Mouse (Mus musculus) midbrain, embryonic 14.5 days (tissue): ENCODE results near the gene Igf2bp1. TPM values are rescaled to one million over a fixed set of nuclear protein-coding genes. Genes with fewer than 3 reads are reported as not detected.

Experiments
- ATAC-seq: fragments of 200-750 bp; cut with Nextera tagmentation; 2 replicates; pipeline ENCODE4 v1.8.0; 2017; ENCODE audit warnings: moderate number of reproducible peaks, moderate library complexity; ENCODE audit not compliant: low FRiP score, low TSS enrichment
- DNase-seq: peaks from one replicate; pipeline ENCODE4 v3.0.0-alpha.2; 2015
- H3K27ac ChIP-seq: fragments of 300-500 bp; sonication (generic); replicated peaks from 2 replicates; pipeline ENCODE4 v1.5.1; 2014; ENCODE audit warnings: mild to moderate bottlenecking, low read depth, low read length, moderate library complexity
- H3K27me3 ChIP-seq: fragments of 300-500 bp; sonication (generic); 2 replicates; pipeline ENCODE4 v1.6.1; 2014; ENCODE audit warnings: low read length, control low read depth, mixed read lengths; ENCODE audit not compliant: control insufficient read depth, insufficient read depth
- H3K36me3 ChIP-seq: fragments of 300-500 bp; sonication (generic); 2 replicates; pipeline ENCODE4 v1.6.1; 2014; ENCODE audit warnings: low read length, control low read depth; ENCODE audit not compliant: control insufficient read depth, insufficient read depth
- H3K4me1 ChIP-seq: fragments of 300-500 bp; sonication (generic); 2 replicates; pipeline ENCODE4 v1.6.1; 2014; ENCODE audit warnings: mild to moderate bottlenecking, antibody characterized with exemption, low read length, control low read depth; ENCODE audit not compliant: control insufficient read depth, insufficient read depth
- H3K4me2 ChIP-seq: fragments of 300-500 bp; sonication (generic); 2 replicates; pipeline ENCODE4 v1.6.1; 2014; ENCODE audit warnings: mild to moderate bottlenecking, low read length, moderate library complexity
- H3K4me3 ChIP-seq: fragments of 300-500 bp; sonication (generic); replicated peaks from 2 replicates; pipeline ENCODE4 v1.5.1; 2014; ENCODE audit warnings: low read depth, low read length
- H3K9ac ChIP-seq: fragments of 300-500 bp; sonication (generic); replicated peaks from 2 replicates; pipeline ENCODE4 v1.6.1; 2014; ENCODE audit warnings: mild to moderate bottlenecking, low read length, moderate library complexity
- H3K9me3 ChIP-seq: fragments of 300-500 bp; sonication (generic); 2 replicates; pipeline ENCODE4 v1.6.1; 2016; ENCODE audit warnings: low read length, control low read depth, mixed read lengths; ENCODE audit not compliant: control insufficient read depth
- WGBS: fragments of 180-500 bp; shearing (Covaris S2); extraction: QIAGEN DNeasy Blood & Tissue Kit; methylation state at CpG from one replicate; pipeline ENCODE4 v1.1.7; 2014; 5-methylcytosine and 5-hydroxymethylcytosine counted together
- polyA plus RNA-seq: library from polyadenylated mRNA; unstranded; fragments of >200 nt; fragmentation: Nextera tagmentation; extraction: Ambion mirVana; gene quantifications from 2 replicates; pipeline ENCODE4 v1.2.1, GENCODE M21; 2014

Gene Igf2bp1
- polyA plus RNA-seq, 1 experiment from 2014 or later: 11.1 TPM

DNA sequence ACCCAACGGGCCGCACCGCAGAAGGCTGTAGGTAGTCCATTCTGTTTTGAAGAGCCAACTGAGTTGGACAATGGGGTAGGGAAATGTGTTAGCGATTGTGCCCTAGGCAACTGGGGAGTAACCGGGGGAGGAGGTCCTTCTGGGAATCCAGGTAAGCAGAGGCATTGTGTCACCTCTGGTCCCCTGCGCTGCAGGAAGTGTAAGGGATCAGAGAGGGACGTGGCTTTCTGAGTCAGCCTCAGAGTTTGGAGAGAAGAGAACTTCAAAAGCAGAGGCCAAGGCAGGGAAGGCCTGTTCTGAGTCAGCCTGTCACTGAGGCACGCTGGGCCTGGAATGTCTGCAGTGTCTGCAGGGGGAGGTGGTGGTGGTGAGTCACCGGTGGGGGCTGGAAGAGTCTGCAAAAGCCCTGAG, 12.2 kb upstream of the Igf2bp1 start:
- no peak overlapping the region for H3K4me2 ChIP-seq
- no peaks in the 10 kb centered on the region for H3K36me3 ChIP-seq
- no peaks in the 10 kb centered on the region for H3K4me1 ChIP-seq
- H3K4me3 ChIP-seq: no peak overlapping the region
- H3K9me3 ChIP-seq: no peaks in the 10 kb centered on the region
- 13% methylated on average over 9 of the region's 9 CpGs for WGBS
- no peaks in the 10 kb centered on the region for H3K27me3 ChIP-seq
- ATAC-seq (no peak), DNase-seq (no peak)
- H3K27ac ChIP-seq: no peak overlapping the region
- H3K9ac ChIP-seq: no peak overlapping the region

DNA sequence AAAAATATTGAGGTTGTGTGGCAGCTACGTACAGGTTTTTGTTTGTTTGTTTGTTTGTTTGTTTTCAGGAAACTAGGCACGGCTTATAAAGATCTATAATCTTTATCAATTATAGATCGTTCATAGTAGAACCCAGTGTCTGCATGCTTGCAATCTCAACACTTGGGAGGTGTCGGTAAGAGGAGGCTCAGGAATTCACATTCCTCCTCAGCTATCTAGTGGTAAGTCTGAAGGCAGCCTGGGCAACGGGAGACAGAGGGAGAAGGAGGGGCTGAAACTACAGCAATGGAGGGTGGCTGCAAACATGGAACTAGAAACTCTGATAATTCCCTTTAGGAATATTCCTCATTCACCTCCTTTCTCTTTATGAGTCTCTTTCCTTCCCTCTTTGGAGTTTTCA, 9.7 kb upstream of the Igf2bp1 start:
- Histone ChIP-seq H3K27me3 (no peaks in the 10 kb centered on the region), H3K9me3 (no peaks in the 10 kb centered on the region), H3K27ac (no peak overlapping the region), H3K4me3 (no peak overlapping the region), H3K36me3 (no peaks in the 10 kb centered on the region), H3K4me2 (no peak overlapping the region), H3K9ac (no peak overlapping the region), H3K4me1 (0 out of 2 replicates have a peak, but pooled peaks cover 3% of the 10 kb centered on the region)
- 57% methylated on average over 5 of the region's 5 CpGs for WGBS
- ATAC-seq (no peak), DNase-seq (no peak)

DNA sequence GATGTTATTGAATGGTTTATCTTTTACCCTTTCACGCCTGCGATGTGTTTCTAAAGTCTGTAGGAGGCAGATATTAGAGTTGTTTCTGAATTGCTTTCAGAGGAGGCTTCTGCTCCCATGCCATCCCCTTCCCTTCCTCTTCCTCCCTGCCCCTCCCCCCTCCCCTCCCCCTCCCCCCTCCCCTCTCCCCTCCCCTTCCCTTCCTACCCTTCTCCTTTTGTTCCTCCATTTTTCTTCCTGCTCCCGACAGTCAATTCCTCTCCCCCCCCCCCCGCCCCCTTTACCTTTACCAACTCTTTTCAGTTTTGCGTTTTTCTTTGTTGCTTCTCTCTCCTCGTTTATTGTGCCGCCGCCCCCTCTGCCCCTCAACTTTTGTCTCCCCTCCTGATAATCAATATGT, 6.2 kb upstream of the Igf2bp1 start:
- no peaks in the 10 kb centered on the region for H3K36me3 ChIP-seq
- H3K27ac ChIP-seq: no peak overlapping the region
- no peak overlapping the region for H3K9ac ChIP-seq
- no peaks in the 10 kb centered on the region for H3K9me3 ChIP-seq
- no peak overlapping the region for H3K4me3 ChIP-seq
- no peaks in the 10 kb centered on the region for H3K27me3 ChIP-seq
- 5% methylated on average over 6 of the region's 8 CpGs for WGBS
- DNase-seq (no peak), ATAC-seq (no peak)
- H3K4me2 ChIP-seq: peak overlapping the region; percentile 27; the same call in 1 of the 2 replicates
- 0 out of 2 replicates have a peak, but pooled peaks cover 3% of the 10 kb centered on the region for H3K4me1 ChIP-seq

GRCm38 (mm10) chr11:96008827-96009226, 3.1 kb upstream of the Igf2bp1 start:
- Histone ChIP-seq H3K27ac (no peak overlapping the region), H3K4me2 (no peak overlapping the region), H3K4me3 (no peak overlapping the region), H3K9ac (no peak overlapping the region), H3K27me3 (no peaks in the 10 kb centered on the region), H3K9me3 (no peaks in the 10 kb centered on the region), H3K36me3 (no peaks in the 10 kb centered on the region), H3K4me1 (peaks cover 6% of the 10 kb centered on the region; the same call in 1 of the 2 replicates)
- 0% methylated on average over 1 of the region's 1 CpGs for WGBS
- no peak for ATAC-seq
- DNase-seq: no peak

DNA sequence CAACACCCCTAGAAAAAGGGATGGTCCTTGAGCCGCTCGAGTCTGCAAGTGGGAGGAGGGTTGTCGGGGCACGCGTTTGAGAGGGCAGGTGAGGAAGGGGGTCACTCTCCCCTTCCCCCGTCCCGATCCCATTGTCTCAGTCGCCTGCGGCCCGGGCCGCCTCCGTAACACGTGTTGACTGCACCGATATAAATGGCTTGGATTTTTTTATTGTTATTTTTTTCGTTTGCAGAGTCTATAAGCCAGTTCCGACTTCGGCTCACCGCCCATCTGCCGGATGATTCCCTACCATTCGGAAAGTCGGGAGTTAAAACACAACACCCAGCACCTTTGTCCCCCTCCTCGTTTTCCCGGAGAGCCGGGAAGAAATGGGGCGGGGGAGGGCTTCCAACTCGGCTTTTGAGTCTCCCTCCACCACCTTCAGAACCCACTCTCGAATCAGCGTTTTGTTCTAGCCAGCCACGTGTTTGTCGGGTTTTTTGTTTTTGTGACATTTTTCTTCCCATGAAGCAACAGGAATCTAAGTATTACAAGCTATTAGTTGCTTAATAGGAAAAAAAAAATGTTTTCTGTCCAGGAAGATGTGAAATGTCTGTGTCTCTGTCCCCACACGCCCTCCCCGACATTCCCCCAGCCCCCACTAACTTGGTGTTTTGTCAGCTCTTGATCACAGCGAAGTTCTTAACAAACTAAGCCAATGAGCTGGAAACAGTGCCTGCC, 1.9 kb upstream of the Igf2bp1 start:
- peak overlapping the region; percentile 75 for H3K9ac ChIP-seq
- DNase-seq: peak; percentile 70
- H3K4me3 ChIP-seq: peak overlapping the region; percentile 76
- no peaks in the 10 kb centered on the region for H3K9me3 ChIP-seq
- H3K4me2 ChIP-seq: peak overlapping the region; percentile 67
- no peaks in the 10 kb centered on the region for H3K36me3 ChIP-seq
- ATAC-seq: peak; percentile 44
- peak overlapping the region; percentile 96 for H3K27ac ChIP-seq
- under 1% methylated on average over 33 of the region's 33 CpGs for WGBS
- H3K27me3 ChIP-seq: no peaks in the 10 kb centered on the region
- peaks cover 7% of the 10 kb centered on the region; the same call in 1 of the 2 replicates for H3K4me1 ChIP-seq

GRCm38 (mm10) chr11:96006852-96007515, 1.2 kb upstream of the Igf2bp1 start:
- Histone ChIP-seq H3K4me1 (peaks cover 8% of the 10 kb centered on the region), H3K27ac (peak overlapping the region; percentile 96), H3K36me3 (no peaks in the 10 kb centered on the region), H3K9ac (peak overlapping the region; percentile 75), H3K4me2 (peak overlapping the region; percentile 67), H3K9me3 (no peaks in the 10 kb centered on the region), H3K4me3 (peak overlapping the region; percentile 76), H3K27me3 (no peaks in the 10 kb centered on the region)
- ATAC-seq (peak; percentile 84), DNase-seq (peak; percentile 89)
- WGBS: under 1% methylated on average over 58 of the region's 67 CpGs

DNA sequence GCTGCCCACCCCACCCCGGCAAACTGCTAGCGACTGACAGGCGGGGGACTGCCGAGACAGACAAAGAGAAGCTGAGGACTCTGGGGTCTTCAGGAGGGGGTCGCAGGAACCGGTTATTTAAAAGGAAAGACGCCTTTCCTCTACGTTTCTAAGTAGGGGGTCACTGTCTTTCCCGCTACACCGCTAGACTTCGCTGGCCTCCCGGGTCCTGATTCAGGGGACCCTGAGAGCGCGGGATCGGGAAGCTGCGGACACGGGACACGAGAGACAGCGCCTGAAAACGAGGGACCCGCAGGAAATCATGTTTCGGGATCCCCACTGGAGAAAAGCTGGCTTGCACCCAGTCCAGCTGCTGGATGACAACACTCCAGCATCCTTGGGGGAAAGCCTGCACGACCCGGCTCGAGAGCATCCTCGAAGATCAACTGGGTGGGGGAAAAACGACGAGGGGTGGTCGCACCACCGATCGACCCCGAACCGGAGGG, 669 bp upstream of the Igf2bp1 start:
- Histone ChIP-seq H3K4me3 (peak overlapping the region; percentile 76), H3K27ac (peak overlapping the region; percentile 96), H3K36me3 (no peaks in the 10 kb centered on the region), H3K9me3 (no peaks in the 10 kb centered on the region), H3K4me1 (peaks cover 12% of the 10 kb centered on the region), H3K4me2 (peak overlapping the region; percentile 67), H3K27me3 (no peaks in the 10 kb centered on the region), H3K9ac (peak overlapping the region; percentile 75)
- DNase-seq (peak; percentile 73), ATAC-seq (peak; percentile 46; the same call in 1 of the 2 replicates)
- 0% methylated on average over 33 of the region's 33 CpGs for WGBS

- Histone ChIP-seq H3K4me2 (peak overlapping the region; percentile 67), H3K27me3 (no peaks in the 10 kb centered on the region), H3K27ac (peak overlapping the region; percentile 96), H3K9me3 (no peaks in the 10 kb centered on the region), H3K36me3 (no peaks in the 10 kb centered on the region), H3K9ac (peak overlapping the region; percentile 75), H3K4me3 (peak overlapping the region; percentile 76), H3K4me1 (peaks cover 13% of the 10 kb centered on the region)
- ATAC-seq (peak; percentile 22; the same call in 1 of the 2 replicates), DNase-seq (peak; percentile 64)
- under 1% methylated on average over 57 of the region's 57 CpGs for WGBS
Measured at GRCm38 (mm10) chr11:96004793-96005402, 842 bp downstream of the Igf2bp1 start.
